Mouse (Mus musculus) CH12.LX (cell line): Measurements from ENCODE around the gene Cnih4. TPM values are rescaled to one million over a fixed set of nuclear protein-coding genes. Genes with fewer than 3 reads are reported as not detected.

Source experiments
- DNase-seq: peaks from one replicate; pipeline ENCODE4 v3.0.0-alpha.2; 2013; ENCODE audit errors: extremely low read depth
- H3K27ac ChIP-seq: 2 replicates; pipeline ENCODE4 v1.5.1; 2012; ENCODE audit warnings: low read depth, mild to moderate bottlenecking, control low read depth, moderate library complexity; ENCODE audit not compliant: insufficient read depth
- H3K27me3 ChIP-seq: replicated peaks from 2 replicates; pipeline ENCODE3; 2012; ENCODE audit warnings: inconsistent platforms
- H3K36me3 ChIP-seq, 2 experiments: replicated peaks in 1 of 2; 2 replicates each; pipeline versions ENCODE3 to v1.6.1; 2012; ENCODE audit warnings: inconsistent platforms in 1 of 2, low read length in 1 of 2, mild to moderate bottlenecking in 1 of 2, mixed read lengths in 1 of 2, moderate library complexity in 1 of 2; ENCODE audit not compliant: control insufficient read depth in 1 of 2, insufficient read depth in 1 of 2
- H3K4me1 ChIP-seq, 2 experiments: 2 replicates each; pipeline ENCODE4 v1.6.1; 2012; ENCODE audit warnings: inconsistent platforms in 1 of 2, moderate library complexity in 1 of 2; ENCODE audit not compliant: insufficient read depth in 2 of 2, control insufficient read depth in 1 of 2
- H3K4me2 ChIP-seq: 2 replicates; pipeline ENCODE4 v1.6.1; 2012; ENCODE audit warnings: low read depth, mild to moderate bottlenecking, control low read depth; ENCODE audit not compliant: poor library complexity, insufficient read depth, severe bottlenecking
- H3K4me3 ChIP-seq, 3 experiments: fragments of 150-350 bp in 1 of 3; sonication (generic) in 1 of 3; replicated peaks in 1 of 3; 2 replicates each; pipeline versions ENCODE3 to v1.5.1; 2011 to 2012; ENCODE audit warnings: low read depth in 2 of 3, low read length in 2 of 3, mild to moderate bottlenecking in 2 of 3, moderate library complexity in 2 of 3, control low read depth in 1 of 3, improper control_type of control experiment in 1 of 3, inconsistent platforms in 1 of 3, mixed read lengths in 1 of 3; ENCODE audit not compliant: poor library complexity in 1 of 3
- H3K79me2 ChIP-seq: replicated peaks from 2 replicates; pipeline ENCODE4 v1.6.1; 2012; ENCODE audit warnings: mild to moderate bottlenecking, moderate library complexity; ENCODE audit not compliant: control insufficient read depth, poor library complexity, insufficient read depth, severe bottlenecking; ENCODE audit errors: extremely low read depth
- H3K9ac ChIP-seq: 2 replicates; pipeline ENCODE4 v1.6.1; 2012; ENCODE audit warnings: low read depth, mild to moderate bottlenecking, control low read depth, moderate library complexity; ENCODE audit not compliant: insufficient read depth
- H3K9me3 ChIP-seq: replicated peaks from 2 replicates; pipeline ENCODE3; 2012; ENCODE audit warnings: low read length, inconsistent platforms, mixed read lengths
- BHLHE40 ChIP-seq: IDR thresholded peaks from 2 replicates; pipeline ENCODE4 v1.6.1; 2011; ENCODE audit warnings: mild to moderate bottlenecking, low read depth, low read length, improper control_type of control experiment
- CHD1 ChIP-seq: IDR thresholded peaks from 2 replicates; pipeline ENCODE4 v1.6.1; 2012; ENCODE audit warnings: low read depth, low read length, improper control_type of control experiment, inconsistent platforms
- CHD2 ChIP-seq: IDR thresholded peaks from 2 replicates; pipeline ENCODE4 v1.6.1; 2011; ENCODE audit warnings: low read length, improper control_type of control experiment
- CTCF ChIP-seq, 2 experiments: IDR thresholded peaks in 1 of 2; conservative IDR thresholded peaks in 1 of 2; 2 replicates each; pipeline ENCODE4 v1.5.1; 2011 to 2012; ENCODE audit warnings: low read depth in 2 of 2, low read length in 2 of 2, improper control_type of control experiment in 1 of 2, inconsistent platforms in 1 of 2, mild to moderate bottlenecking in 1 of 2, moderate library complexity in 1 of 2
- E2F4 ChIP-seq: IDR thresholded peaks from 2 replicates; pipeline ENCODE4 v1.6.1; 2011; ENCODE audit warnings: low read depth, low read length, improper control_type of control experiment; ENCODE audit not compliant: insufficient replicate concordance
- ELF1 ChIP-seq: IDR thresholded peaks from 2 replicates; pipeline ENCODE4 v1.6.1; 2014; ENCODE audit warnings: low read depth, mild to moderate bottlenecking, inconsistent platforms, low read length, improper control_type of control experiment
- EP300 ChIP-seq: IDR thresholded peaks from 2 replicates; pipeline ENCODE4 v1.6.1; 2011; ENCODE audit warnings: low read length, improper control_type of control experiment
- ETS1 ChIP-seq: conservative IDR thresholded peaks from 2 replicates; pipeline ENCODE4 v1.6.1; 2012; ENCODE audit warnings: low read depth, mild to moderate bottlenecking, inconsistent platforms, low read length, improper control_type of control experiment, moderate library complexity
- GABPA ChIP-seq: IDR thresholded peaks from 2 replicates; pipeline ENCODE4 v1.6.1; 2012; ENCODE audit warnings: low read depth, low read length, improper control_type of control experiment, inconsistent platforms; ENCODE audit not compliant: insufficient replicate concordance
- HCFC1 ChIP-seq: IDR thresholded peaks from 2 replicates; pipeline ENCODE4 v1.6.1; 2012; ENCODE audit warnings: low read depth, mild to moderate bottlenecking, inconsistent platforms, low read length, improper control_type of control experiment
- IRF4 ChIP-seq: IDR thresholded peaks from 2 replicates; pipeline ENCODE4 v1.6.1; 2014; ENCODE audit warnings: low read depth, mild to moderate bottlenecking, inconsistent platforms, low read length, improper control_type of control experiment
- JUN ChIP-seq: IDR thresholded peaks from 2 replicates; pipeline ENCODE4 v1.6.1; 2011; ENCODE audit warnings: low read depth, mild to moderate bottlenecking, low read length, improper control_type of control experiment, moderate library complexity; ENCODE audit not compliant: insufficient read depth
- JUND ChIP-seq: conservative IDR thresholded peaks from 2 replicates; pipeline ENCODE4 v1.6.1; 2011; ENCODE audit warnings: low read depth, low read length, improper control_type of control experiment
- KAT2A ChIP-seq: IDR thresholded peaks from 2 replicates; pipeline ENCODE4 v1.6.1; 2012; ENCODE audit warnings: low read length, improper control_type of control experiment, inconsistent platforms; ENCODE audit not compliant: insufficient replicate concordance
- MAFK ChIP-seq: IDR thresholded peaks from 2 replicates; pipeline ENCODE4 v1.6.1; 2011; ENCODE audit warnings: low read length, improper control_type of control experiment; ENCODE audit not compliant: insufficient replicate concordance
- MAX ChIP-seq: IDR thresholded peaks from 2 replicates; pipeline ENCODE4 v1.6.1; 2011; ENCODE audit warnings: low read length, improper control_type of control experiment
- MAZ ChIP-seq: IDR thresholded peaks from 2 replicates; pipeline ENCODE4 v1.6.1; 2012; ENCODE audit warnings: low read depth, mild to moderate bottlenecking, inconsistent platforms, low read length, improper control_type of control experiment, moderate library complexity
- MEF2A ChIP-seq: IDR thresholded peaks from 2 replicates; pipeline ENCODE4 v1.6.1; 2014; ENCODE audit warnings: low read depth, mild to moderate bottlenecking, inconsistent platforms, low read length, improper control_type of control experiment, borderline replicate concordance
- MXI1 ChIP-seq: IDR thresholded peaks from 2 replicates; pipeline ENCODE4 v1.6.1; 2011; ENCODE audit warnings: mild to moderate bottlenecking, low read depth, low read length, improper control_type of control experiment
- MYC ChIP-seq: IDR thresholded peaks from 2 replicates; pipeline ENCODE4 v1.6.1; 2011; ENCODE audit warnings: low read depth, mild to moderate bottlenecking, improper control_type of control experiment, low read length
- NELFE ChIP-seq: IDR thresholded peaks from 2 replicates; pipeline ENCODE4 v1.6.1; 2011; ENCODE audit warnings: low read depth, low read length, improper control_type of control experiment
- NRF1 ChIP-seq: IDR thresholded peaks from 2 replicates; pipeline ENCODE4 v1.6.1; 2014; ENCODE audit warnings: low read depth, mild to moderate bottlenecking, inconsistent platforms, low read length, improper control_type of control experiment, moderate library complexity
- PAX5 ChIP-seq: IDR thresholded peaks from 2 replicates; pipeline ENCODE4 v1.6.1; 2012; ENCODE audit warnings: low read length, inconsistent platforms, mixed read lengths
- POLR2A ChIP-seq: IDR thresholded peaks from 2 replicates; pipeline ENCODE4 v1.6.1; 2011; ENCODE audit warnings: low read depth, mild to moderate bottlenecking, improper control_type of control experiment, low read length
- POLR2AphosphoS2 ChIP-seq: IDR thresholded peaks from 2 replicates; pipeline ENCODE4 v1.6.1; 2011; ENCODE audit warnings: low read depth, low read length, improper control_type of control experiment
- RAD21 ChIP-seq: IDR thresholded peaks from 2 replicates; pipeline ENCODE4 v1.6.1; 2011; ENCODE audit warnings: low read depth, mild to moderate bottlenecking, low read length, improper control_type of control experiment, moderate library complexity
- RCOR1 ChIP-seq: conservative IDR thresholded peaks from 2 replicates; pipeline ENCODE4 v1.6.1; 2012; ENCODE audit warnings: low read depth, mild to moderate bottlenecking, inconsistent platforms, low read length, improper control_type of control experiment
- SIN3A ChIP-seq: IDR thresholded peaks from 2 replicates; pipeline ENCODE4 v1.6.1; 2012; ENCODE audit warnings: low read length, improper control_type of control experiment, inconsistent platforms
- SMC3 ChIP-seq: IDR thresholded peaks from 2 replicates; pipeline ENCODE4 v1.6.1; 2011; ENCODE audit warnings: low read depth, low read length, improper control_type of control experiment
- TBP ChIP-seq: conservative IDR thresholded peaks from 2 replicates; pipeline ENCODE4 v1.6.1; 2011; ENCODE audit warnings: low read depth, low read length, improper control_type of control experiment
- TCF12 ChIP-seq: IDR thresholded peaks from 2 replicates; pipeline ENCODE4 v1.6.1; 2014; ENCODE audit warnings: low read depth, mild to moderate bottlenecking, inconsistent platforms, low read length, improper control_type of control experiment
- UBTF ChIP-seq: IDR thresholded peaks from 2 replicates; pipeline ENCODE4 v1.6.1; 2012; ENCODE audit warnings: low read depth, mild to moderate bottlenecking, inconsistent platforms, low read length, improper control_type of control experiment, moderate library complexity
- USF1 ChIP-seq: IDR thresholded peaks from 2 replicates; pipeline ENCODE4 v1.6.1; 2014; ENCODE audit warnings: low read depth, mild to moderate bottlenecking, inconsistent platforms, low read length, improper control_type of control experiment
- USF2 ChIP-seq: conservative IDR thresholded peaks from 2 replicates; pipeline ENCODE4 v1.6.1; 2011; ENCODE audit warnings: low read depth, low read length, improper control_type of control experiment
- ZKSCAN1 ChIP-seq: IDR thresholded peaks from 2 replicates; pipeline ENCODE4 v1.6.1; 2012; ENCODE audit warnings: low read depth, inconsistent platforms, low read length, improper control_type of control experiment, borderline replicate concordance
- ZMIZ1 ChIP-seq: IDR thresholded peaks from 2 replicates; pipeline ENCODE4 v1.6.1; 2012; ENCODE audit warnings: low read depth, mild to moderate bottlenecking, inconsistent platforms, low read length, improper control_type of control experiment
- ZNF384 ChIP-seq: IDR thresholded peaks from 2 replicates; pipeline ENCODE4 v1.6.1; 2012; ENCODE audit warnings: low read depth, low read length, improper control_type of control experiment, inconsistent platforms
- dilution Hi-C: fragments of 300-500 bp; cut with MboI; formaldehyde crosslinking; loops from 2 replicates; pipeline ENCODE4 v1.14.3; 2020; ENCODE audit warnings: low sequenced_read_pairs; ENCODE audit not compliant: extremely low pct_unique_long_range_greater_than_20kb, extremely low pct_ligation_motif_present
- in situ Hi-C: fragments of 300-500 bp; cut with MboI; formaldehyde crosslinking; loops from 3 replicates; pipeline ENCODE4 v1.14.3; 2019; ENCODE audit warnings: low sequenced_read_pairs, low pct_ligation_motif_present, low pct_unique_long_range_greater_than_20kb, mixed read lengths
- polyA plus RNA-seq: library from polyadenylated mRNA; unstranded; fragments of >175 nt; gene quantifications from 2 replicates; pipeline ENCODE4 v1.2.1, GENCODE M21; 2012; ENCODE audit warnings: low read depth; ENCODE audit not compliant: insufficient read length
- total RNA-seq, 2 experiments: library from RNA; depleted of rRNA; stranded (reverse); fragments of 300-350 nt in 1 of 2; fragments of >200 nt in 1 of 2; gene quantifications; 2 replicates each; pipeline ENCODE4 v1.2.3; 2012 to 2014

Cnih4 gene
- 24.2 and 28.9 TPM in 2 replicates for total RNA-seq (2012; rRNA removed)
- total RNA-seq (2014; rRNA removed): 34.9 and 39.1 TPM in 2 replicates
- polyA plus RNA-seq: 45.7 and 54.1 TPM in 2 replicates

DNA sequence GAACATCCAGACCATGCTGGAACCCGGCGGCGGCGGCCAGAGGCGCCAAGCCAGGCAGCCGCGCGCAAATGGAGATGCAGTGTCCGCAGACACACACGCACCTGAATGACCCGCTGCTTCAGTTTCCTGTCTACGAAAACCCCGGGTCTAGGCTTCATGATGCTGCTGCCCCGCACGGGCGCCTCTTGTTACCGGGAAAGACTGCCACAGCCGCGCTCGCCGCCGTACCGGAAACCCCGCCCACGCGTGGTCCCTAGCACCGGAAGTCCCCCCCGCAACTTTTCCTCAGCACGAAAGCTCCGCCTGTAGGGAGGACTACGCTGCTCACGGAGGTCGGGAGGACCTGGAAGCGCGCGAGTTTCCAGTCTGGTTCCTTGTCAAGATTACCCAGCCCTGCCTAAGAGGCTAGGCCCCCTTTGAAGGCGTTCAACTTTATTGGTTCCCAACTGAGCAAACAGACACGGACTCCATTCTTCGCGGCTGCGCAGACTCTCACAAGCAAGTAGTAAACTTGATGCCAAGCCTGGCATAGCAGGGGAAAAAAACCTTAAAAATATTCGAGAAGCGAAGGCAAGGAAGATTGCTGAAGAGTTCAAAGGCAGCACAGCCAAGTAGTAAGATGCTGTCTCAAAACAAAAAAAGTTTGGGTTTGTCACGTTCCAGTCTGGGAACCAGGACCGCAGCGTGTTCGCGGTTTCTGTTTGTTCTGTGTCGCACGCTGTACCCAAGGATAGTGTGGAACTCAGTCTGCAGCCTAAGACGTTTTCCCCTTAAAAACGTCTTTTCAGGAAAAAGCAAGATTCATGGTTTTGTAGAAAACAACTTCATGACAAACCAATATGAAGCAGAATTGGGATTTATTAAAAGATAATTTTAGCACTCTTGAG lies at the start of gene Cnih4, which contains the start of gene Nvl:
Cnih4 (plus strand) TSS at position 744 of the 887 bp plus-strand sequence.
Nvl (minus strand) TSS at position 255 of the 887 bp plus-strand sequence.
- dilution Hi-C loops: no loop called here
- H3K4me1 ChIP-seq: peaks cover 14 to 68% of the 10 kb centered on the region in 2 experiments
- H3K27ac ChIP-seq: peak within 1 kb of the TSS; percentile 61
- peak; percentile 97 for DNase-seq
- in situ Hi-C loops: no loop called here
- peak within 1 kb of the TSS; percentile 93 for H3K4me2 ChIP-seq
- H3K9me3 ChIP-seq: no peaks in the 10 kb centered on the region
- peaks cover 53% of the 10 kb centered on the region for H3K79me2 ChIP-seq
- H3K36me3 ChIP-seq: peaks cover 13 to 22% of the 10 kb centered on the region in 2 experiments
- H3K27me3 ChIP-seq: no peaks in the 10 kb centered on the region
- peak within 1 kb of the TSS; percentile 84 for H3K9ac ChIP-seq
- peak within 1 kb of the TSS; percentile 81 to 99 (median 86) for H3K4me3 ChIP-seq
- TF ChIP-seq JUN (no peak), KAT2A (peak; percentile 95), EP300 (0 out of 2 replicates have a peak, but pooled peaks have one; percentile 32), ELF1 (peak; percentile 88), MAFK (no peak), SMC3 (no peak), HCFC1 (peak; percentile 98), PAX5 (no peak), MAX (peak; percentile 35; the same call in 1 of the 2 replicates), USF2 (no peak; the same call in 1 of the 2 replicates), CHD2 (peak; percentile 24; the same call in 1 of the 2 replicates), USF1 (no peak), NELFE (peak; percentile 27), BHLHE40 (peak; percentile 80), ZNF384 (0 out of 2 replicates have a peak, but pooled peaks have one; percentile 39), MEF2A (peak; percentile 81; the same call in 1 of the 2 replicates), POLR2A (peak; percentile 67; the same call in 1 of the 2 replicates), NRF1 (peak; percentile 83), CHD1 (peak; percentile 94; the same call in 1 of the 2 replicates), TCF12 (peak; percentile 90), CTCF (conservative IDR thresholded peaks at IDR 0.05 in 1 of 2, IDR thresholded peaks at IDR 0.05 in 1 of 2; ENCODE audit: low read depth in 2 of 2, low read length in 2 of 2) (no peak), MXI1 (peak; percentile 84), TBP (peak; percentile 76; the same call in 1 of the 2 replicates), UBTF (peak; percentile 83), ZKSCAN1 (no peak), MAZ (peak; percentile 100), RCOR1 (peak; percentile 58; the same call in 1 of the 2 replicates), POLR2AphosphoS2 (0 out of 2 replicates have a peak, but pooled peaks have one; percentile 43), E2F4 (peak; percentile 92), SIN3A (peak; percentile 95), MYC (peak; percentile 77), RAD21 (no peak), ETS1 (peak; percentile 35; the same call in 1 of the 2 replicates), ZMIZ1 (peak; percentile 60; the same call in 1 of the 2 replicates), IRF4 (peak; percentile 85), GABPA (peak; percentile 44; the same call in 1 of the 2 replicates), JUND (no peak)
